Mouse (Mus musculus) C2C12 (cell line): ENCODE measurements around the gene Trappc4. TPM values are rescaled to one million over a fixed set of nuclear protein-coding genes. Genes with fewer than 3 reads are reported as not detected.
"Not testable (repeated sequence)": the region's sequence is repeated elsewhere in the genome, so short reads cannot be mapped to it uniquely, and the experiment has no call there.

Experiments used
- H3K27me3 ChIP-seq: one replicate; pipeline ENCODE4 v1.6.1; 2011; ENCODE audit not compliant: control insufficient read depth, insufficient read depth, insufficient read length
- H3K36me3 ChIP-seq: one replicate; pipeline ENCODE4 v1.6.1; 2011; ENCODE audit not compliant: control insufficient read depth, insufficient read depth
- H3K4me3 ChIP-seq: one replicate; pipeline ENCODE4 v1.5.1; 2011; ENCODE audit warnings: mild to moderate bottlenecking, control low read depth; ENCODE audit not compliant: poor library complexity, insufficient read depth, severe bottlenecking
- H3K79me2 ChIP-seq: one replicate; pipeline ENCODE4 v1.6.1; 2011; ENCODE audit not compliant: control insufficient read depth, insufficient read depth
- H3K79me3 ChIP-seq: one replicate; pipeline ENCODE4 v1.6.1; 2011; ENCODE audit warnings: low read depth, control low read depth
- H3ac ChIP-seq: one replicate; pipeline ENCODE3; 2011; ENCODE audit warnings: low read depth; ENCODE audit not compliant: control insufficient read depth, insufficient read length
- CEBPB ChIP-seq: IDR thresholded peaks from one replicate; pipeline ENCODE4 v1.6.1; 2011; ENCODE audit warnings: low read depth, mild to moderate bottlenecking, control low read depth, moderate library complexity
- CTCF ChIP-seq: IDR thresholded peaks from one replicate; pipeline ENCODE4 v1.5.1; 2011; ENCODE audit not compliant: control insufficient read depth, insufficient read depth, insufficient read length
- FOSL1 ChIP-seq: IDR thresholded peaks from one replicate; pipeline ENCODE4 v1.8.0; 2011; ENCODE audit warnings: mild to moderate bottlenecking, low read length; ENCODE audit not compliant: poor library complexity, insufficient read depth, severe bottlenecking
- MAX ChIP-seq: IDR thresholded peaks from one replicate; pipeline ENCODE4 v1.6.1; 2011; ENCODE audit warnings: mild to moderate bottlenecking, control low read depth
- MYOD1 ChIP-seq: IDR thresholded peaks from one replicate; pipeline ENCODE4 v1.6.1; 2011; ENCODE audit warnings: low read depth; ENCODE audit not compliant: control insufficient read depth, insufficient read length
- MYOG ChIP-seq: IDR thresholded peaks from one replicate; pipeline ENCODE4 v1.6.1; 2011; ENCODE audit not compliant: control insufficient read depth, insufficient read length; ENCODE audit errors: extremely low read depth
- USF1 ChIP-seq: IDR thresholded peaks from one replicate; pipeline ENCODE4 v1.6.1; 2011; ENCODE audit warnings: low read depth, mild to moderate bottlenecking, control low read depth, moderate library complexity
- polyA plus RNA-seq: library from polyadenylated mRNA; unstranded; fragments of >200 nt; fragmentation: generic; extraction: Trizol; gene quantifications from one replicate; pipeline ENCODE4 v1.2.1, GENCODE M21; 2012; ENCODE audit warnings: missing spikeins

The Trappc4 gene
- polyA plus RNA-seq, 1 experiment: 149 TPM

DNA sequence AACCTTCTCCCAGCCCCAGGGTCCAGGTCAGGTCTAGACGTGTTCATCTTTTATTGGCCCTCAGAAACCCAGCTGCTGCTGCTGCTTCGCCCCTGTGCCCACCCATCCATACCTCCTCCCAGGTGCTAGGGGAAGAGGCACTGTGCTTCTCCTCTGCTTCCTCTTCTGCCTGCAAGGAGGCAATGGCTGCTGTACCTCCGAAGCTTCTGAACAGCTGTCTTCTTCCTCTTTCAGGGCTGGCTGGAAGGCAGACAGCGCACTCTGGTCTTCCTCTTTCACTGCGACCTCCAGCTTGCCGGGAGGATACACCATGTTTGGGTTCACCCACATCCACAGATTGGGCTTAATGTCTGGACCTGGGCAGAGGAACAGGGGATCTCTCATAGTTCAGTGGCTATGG is 28.3 kb upstream of the Trappc4 start:
- TF ChIP-seq MYOD1 (no peak), FOSL1 (no peak), MYOG (no peak), CTCF (no peak), MAX (no peak), CEBPB (no peak), USF1 (no peak)
- no peaks in the 10 kb centered on the region for H3K79me3 ChIP-seq
- no peaks in the 10 kb centered on the region for H3K36me3 ChIP-seq
- H3ac ChIP-seq: no peak overlapping the region
- peaks cover 3% of the 10 kb centered on the region for H3K27me3 ChIP-seq
- H3K79me2 ChIP-seq: no peaks in the 10 kb centered on the region
- no peak overlapping the region for H3K4me3 ChIP-seq

DNA sequence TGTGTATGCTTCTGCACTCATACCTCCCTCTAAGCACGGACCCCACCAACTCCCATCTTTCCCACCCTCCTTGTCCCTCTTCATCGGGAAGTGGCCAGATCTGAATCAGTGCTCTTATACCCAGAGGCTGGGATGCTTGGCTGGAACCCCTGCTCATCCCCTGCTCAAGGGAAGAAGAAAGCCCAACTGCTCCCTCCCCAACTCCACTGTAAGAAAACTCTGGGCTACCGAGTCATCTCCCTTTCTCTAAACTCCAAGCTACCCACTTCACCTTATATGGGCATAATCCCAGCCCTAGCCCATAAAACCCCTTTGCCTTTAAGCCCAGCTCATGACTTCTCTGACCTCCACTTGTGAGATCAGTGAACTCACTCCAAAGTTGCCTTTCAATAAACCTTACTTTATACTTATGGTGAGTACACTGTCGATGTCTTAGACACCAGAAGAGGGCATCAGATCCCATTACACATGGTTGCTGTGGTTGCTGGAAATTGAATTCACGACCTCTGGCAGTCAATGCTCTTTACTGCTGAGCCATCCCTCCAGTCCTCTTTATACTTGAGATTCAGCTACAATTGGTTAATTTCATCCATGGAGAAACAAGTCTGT is 25.3 kb upstream of the Trappc4 start:
- Histone ChIP-seq H3ac (no peak overlapping the region), H3K79me2 (no peaks in the 10 kb centered on the region), H3K27me3 (peaks cover 3% of the 10 kb centered on the region), H3K79me3 (no peaks in the 10 kb centered on the region), H3K4me3 (no peak overlapping the region), H3K36me3 (no peaks in the 10 kb centered on the region)
- TF ChIP-seq CTCF: no peak

DNA sequence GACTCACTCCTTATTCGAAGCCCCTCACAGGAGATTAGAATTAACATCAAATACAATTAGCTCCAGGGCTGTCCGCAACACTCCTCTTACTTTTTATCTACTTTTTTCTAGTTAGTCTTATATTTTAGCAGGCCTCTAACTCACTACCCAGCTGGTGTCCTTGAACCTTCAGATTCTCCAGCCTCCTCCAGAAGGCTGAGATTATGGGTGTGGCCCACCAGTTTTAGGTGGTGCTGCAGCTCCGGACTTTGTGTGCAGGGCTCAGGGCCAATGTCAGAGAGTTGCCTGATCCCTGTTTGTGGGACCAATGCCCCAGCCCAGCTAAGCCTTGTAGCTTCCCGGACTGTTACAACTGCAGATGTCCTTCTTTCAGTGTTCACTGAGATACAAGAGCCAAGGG is 16.2 kb upstream of the Trappc4 start:
- no peaks in the 10 kb centered on the region for H3K79me2 ChIP-seq
- no peaks in the 10 kb centered on the region for H3K36me3 ChIP-seq
- no peak overlapping the region for H3ac ChIP-seq
- no peak overlapping the region for H3K4me3 ChIP-seq
- no peaks in the 10 kb centered on the region for H3K27me3 ChIP-seq
- TF ChIP-seq MYOG (no peak), CTCF (no peak), MAX (no peak), CEBPB (no peak), MYOD1 (no peak), USF1 (no peak), FOSL1 (no peak)
- H3K79me3 ChIP-seq: no peaks in the 10 kb centered on the region

DNA sequence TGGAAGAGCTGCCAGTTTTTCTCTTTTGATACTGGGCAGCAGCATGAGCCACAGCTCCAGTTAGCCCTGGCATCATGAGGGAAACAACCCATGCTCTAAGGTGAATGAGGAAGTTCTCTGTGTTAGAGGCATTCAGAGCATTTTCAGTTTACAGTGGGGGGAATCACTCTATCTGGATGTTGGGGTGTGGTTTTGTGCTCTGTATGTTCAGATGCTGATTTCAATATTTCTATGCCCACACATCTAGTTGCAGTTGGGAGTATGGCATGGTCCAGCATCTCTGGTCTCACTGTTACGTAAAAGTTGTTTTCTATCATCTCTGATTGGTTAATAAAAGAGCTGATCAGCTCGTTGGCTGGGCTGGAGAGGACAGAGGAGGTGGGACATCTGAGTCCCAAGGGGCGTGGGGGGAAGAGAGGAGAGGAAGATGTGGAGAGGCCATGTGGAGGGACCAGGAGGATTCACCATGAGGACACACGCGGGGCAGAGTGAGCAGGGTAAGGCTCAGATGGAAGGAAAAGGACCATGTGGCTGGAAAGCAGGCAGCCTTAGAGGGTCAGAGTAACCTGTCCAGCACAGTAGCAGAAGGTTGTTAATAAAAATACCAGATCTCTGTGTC is 13.0 kb upstream of the Trappc4 start:
- no peaks in the 10 kb centered on the region for H3K27me3 ChIP-seq
- no peak overlapping the region for H3ac ChIP-seq
- H3K79me2 ChIP-seq: peaks cover 10% of the 10 kb centered on the region
- peaks cover 7% of the 10 kb centered on the region for H3K36me3 ChIP-seq
- peaks cover 4% of the 10 kb centered on the region for H3K79me3 ChIP-seq
- TF ChIP-seq MYOD1 (no peak), MYOG (no peak), FOSL1 (no peak), CTCF (no peak), CEBPB (no peak), MAX (no peak)
- H3K4me3 ChIP-seq: no peak overlapping the region

DNA sequence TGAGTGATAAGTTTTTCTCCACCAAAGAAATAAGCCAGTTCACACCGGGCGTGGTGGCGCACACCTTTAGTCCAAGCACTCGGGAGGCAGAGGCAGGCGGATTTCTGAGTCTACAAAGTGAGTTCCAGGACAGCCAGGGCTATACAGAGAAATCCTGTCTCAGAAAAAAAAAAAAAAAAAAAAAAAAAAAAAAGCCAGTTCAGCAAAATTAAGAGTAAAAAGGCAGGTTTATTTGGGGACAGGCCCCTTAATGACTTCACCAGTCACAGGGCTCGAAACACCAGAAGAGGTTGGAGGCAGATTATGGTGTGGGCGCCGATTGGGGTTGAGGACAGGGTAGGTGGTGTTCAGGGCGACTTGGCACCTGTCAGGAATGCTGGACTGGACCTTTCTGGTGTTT is 12.3 kb upstream of the Trappc4 start:
- H3K36me3 ChIP-seq, H3K79me2 ChIP-seq, H3K79me3 ChIP-seq, H3K4me3 ChIP-seq, H3ac ChIP-seq, H3K27me3 ChIP-seq: not testable (repeated sequence)

DNA sequence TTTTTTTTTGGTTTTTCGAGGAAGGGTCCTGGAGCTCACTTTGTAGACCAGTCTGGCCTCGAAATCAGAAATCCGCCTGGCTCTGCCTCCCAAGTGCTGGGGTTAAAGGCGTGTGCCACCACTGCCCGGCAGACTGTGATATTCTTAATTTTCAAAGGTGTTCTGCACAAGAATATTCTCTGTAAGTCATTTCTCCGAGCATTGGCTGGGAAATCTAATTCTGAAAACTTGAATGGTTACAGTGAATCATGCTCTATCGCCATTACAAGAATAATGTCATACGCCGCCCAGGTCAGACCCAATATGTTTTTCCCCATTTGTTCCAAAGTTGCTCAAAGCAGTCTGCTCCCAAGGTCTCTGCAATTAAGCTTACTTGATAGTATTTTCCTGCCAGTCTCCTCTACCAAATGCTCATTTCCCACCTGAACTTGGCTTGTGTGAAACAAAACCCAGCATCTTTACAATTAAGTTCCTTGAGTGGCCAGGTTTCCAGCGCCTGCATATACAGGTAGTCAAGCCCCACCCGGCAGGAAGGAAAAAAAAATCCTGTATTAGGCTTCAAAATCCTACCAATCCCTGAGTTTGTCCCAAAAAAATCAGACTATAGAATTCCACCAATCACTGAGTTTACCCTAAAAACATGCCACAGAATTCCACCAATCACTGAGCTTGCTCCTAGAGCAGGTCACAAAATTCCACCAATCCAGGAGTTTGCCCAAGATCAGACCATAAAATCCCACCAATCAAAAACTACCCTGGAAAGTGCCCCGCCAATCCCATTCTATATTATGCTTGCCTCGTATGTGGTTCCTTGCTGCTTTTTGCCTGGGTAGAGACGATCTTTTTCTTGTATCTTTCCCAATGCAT is 11.4 kb upstream of the Trappc4 start, which contains the start of gene Ccdc84:
TSS of gene Ccdc84 (minus strand) at position 51 of the 867 bp plus-strand sequence.
- TF ChIP-seq FOSL1: no peak
- Histone ChIP-seq H3K79me3 (peaks cover 4% of the 10 kb centered on the region), H3K27me3 (no peaks in the 10 kb centered on the region)

More for the DNA sequence above, 11.4 kb upstream of the Trappc4 start, which contains the start of gene Ccdc84:
- Histone ChIP-seq H3ac (peak within 1 kb of the TSS; percentile 82), H3K4me3 (peak within 1 kb of the TSS; percentile 83), H3K36me3 (peaks cover 18% of the 10 kb centered on the region), H3K79me2 (peaks cover 10% of the 10 kb centered on the region)
